Mouse (Mus musculus) heart, postnatal 10 days (tissue): ENCODE results near the gene Ptbp1. TPM values are rescaled to one million over a fixed set of nuclear protein-coding genes. Genes with fewer than 3 reads are reported as not detected.

Experiments
- DNase-seq, 2 experiments: peaks; one replicate each; pipeline ENCODE4 v3.0.0; 2021
- intact Hi-C: fragments of 180-260 bp; cut with DNase I; formaldehyde crosslinking; loops from one replicate; pipeline ENCODE4 v1.15.1; 2025
- microRNA-seq, 2 experiments: library from miRNA; unstranded; fragments of <30 nt; microRNA quantifications; one replicate each; pipeline ENCODE4 v1.2.0; 2022
- total RNA-seq, 2 experiments: library from RNA; stranded (reverse); gene quantifications; 2 replicates each; pipeline ENCODE4 v1.2.3; 2021

Ptbp1 gene
- total RNA-seq, 2 experiments from 2014 or later: 144 to 145 TPM

DNA sequence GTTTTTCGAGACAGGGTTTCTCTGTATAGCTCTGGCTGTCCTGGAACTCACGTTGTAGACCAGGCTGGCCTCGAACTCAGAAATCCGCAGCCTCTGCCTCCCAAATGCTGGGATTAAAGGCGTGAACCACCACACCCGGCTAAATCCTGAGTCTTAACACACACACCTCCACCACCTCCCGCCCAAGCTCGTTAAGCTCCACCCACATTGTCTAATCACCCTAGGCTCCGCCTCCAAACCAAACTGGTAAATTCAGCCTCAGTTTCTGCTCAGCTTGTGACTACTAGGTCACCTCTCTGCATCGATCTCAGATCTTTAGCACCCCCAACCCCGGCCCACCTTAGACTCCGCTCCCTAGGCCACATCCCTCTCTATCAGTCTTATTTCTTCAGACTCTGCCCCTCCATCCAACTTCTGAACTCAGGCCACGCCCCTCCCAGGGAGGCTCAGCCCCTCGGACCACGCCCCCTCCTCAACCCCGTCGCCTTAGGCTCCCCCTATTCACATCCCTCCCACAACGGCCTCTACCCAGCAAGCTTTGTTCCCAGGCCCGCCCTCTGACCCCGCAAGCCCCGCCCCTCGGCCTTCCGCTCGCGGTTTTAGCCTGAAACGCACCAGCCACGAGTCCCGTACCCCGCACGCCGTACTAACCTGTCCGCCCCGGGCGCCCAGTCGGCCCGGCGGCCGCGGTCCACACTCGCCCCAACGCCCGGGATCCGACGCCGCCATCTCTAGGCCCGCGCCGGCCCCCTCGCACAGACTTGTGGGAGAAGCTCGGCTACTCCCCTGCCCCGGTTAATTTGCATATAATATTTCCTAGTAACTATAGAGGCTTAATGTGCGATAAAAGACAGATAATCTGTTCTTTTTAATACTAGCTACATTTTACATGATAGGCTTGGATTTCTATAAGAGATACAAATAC is 54.2 kb downstream of the Ptbp1 start, which contains the start of gene Med16:
Gene Med16 (minus strand): TSS at position 757 of the 925 bp plus-strand sequence.
- DNase-seq: peak; percentile 96
- intact Hi-C loops: no loop called here

GRCm38 (mm10) chr10:79909092-79909922 is 55.1 kb downstream of the Ptbp1 start:
- DNase-seq: peak; percentile 51 to 54
- intact Hi-C loops: no loop called here

- DNase-seq: no peak
- intact Hi-C loops: no loop called here
Observed at GRCm38 (mm10) chr10:79910556-79910955, 56.3 kb downstream of the Ptbp1 start, which contains the start of gene Gm26602. Gene Gm26602 (plus strand): TSS chr10:79910856.

DNA sequence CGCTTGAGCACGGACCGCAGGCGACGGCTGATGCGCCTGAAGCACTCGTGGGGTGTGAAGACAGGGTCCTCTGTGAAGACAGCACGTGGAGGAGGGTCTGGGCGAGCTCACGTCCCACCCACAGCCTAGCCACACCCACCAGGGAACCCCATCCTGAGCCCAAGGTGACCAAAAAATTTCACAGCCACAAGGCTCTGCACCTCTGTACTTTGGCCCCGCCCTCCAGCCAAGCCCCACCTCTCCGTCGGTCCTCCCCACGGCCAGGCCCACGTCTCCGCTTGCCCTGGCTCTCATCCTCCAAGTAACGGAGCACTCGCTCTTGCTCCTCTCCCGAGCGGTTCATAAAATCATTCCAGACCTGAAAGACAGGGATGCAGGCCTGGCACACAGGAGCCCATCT is 58.2 kb downstream of the Ptbp1 start:
- intact Hi-C loops: no loop called here
- DNase-seq: no peak

Small RNA genes lying within 50 kb of the gene (microRNA-seq; reads per million reads assigned to microRNA genes)
- gene Mir6910: 0 reads per million in 2 experiments

Other genes with a start within 250 kb of the Ptbp1 start
- gene C2cd4c, start 240.4 kb upstream of the Ptbp1 start, total RNA-seq: not detected
- 1 to 10 TPM; 4.5 to 4.8 TPM for gene Shc2, start 216.5 kb upstream of the Ptbp1 start, total RNA-seq
- gene Odf3l2, start 208.7 kb upstream of the Ptbp1 start, total RNA-seq: not detected
- under 1 TPM; 0.24 to 0.60 TPM for gene Madcam1, start 189.9 kb upstream of the Ptbp1 start, total RNA-seq
- gene Tpgs1, start 185.1 kb upstream of the Ptbp1 start, total RNA-seq: 10 to 100 TPM; 24.3 to 24.4 TPM
- gene Cdc34, start 172.2 kb upstream of the Ptbp1 start, total RNA-seq: 100 to 1,000 TPM; 152 to 159 TPM
- 1 to 10 TPM; 3.8 to 4.3 TPM for gene Gzmm, start 165.4 kb upstream of the Ptbp1 start, total RNA-seq
- 1,000 to 10,000 TPM; 1,161 to 1,276 TPM for gene Bsg, start 149.9 kb upstream of the Ptbp1 start, total RNA-seq
- 10 to 100 TPM; 22.6 to 27.6 TPM for gene Hcn2, start 137.8 kb upstream of the Ptbp1 start, total RNA-seq
- gene Polrmt, start 107.8 kb upstream of the Ptbp1 start, total RNA-seq: 10 to 100 TPM; 36.3 to 54.4 TPM
- not detected for gene Fgf22, start 99.4 kb upstream of the Ptbp1 start, total RNA-seq
- 10 to 100 TPM; 31.8 to 34.4 TPM for gene Rnf126, start 87.5 kb upstream of the Ptbp1 start, total RNA-seq
- 1 to 10 TPM; 5.8 to 7.4 TPM for gene Fstl3, start 77.2 kb upstream of the Ptbp1 start, total RNA-seq
- not detected for gene Prss57, start 63.5 kb upstream of the Ptbp1 start, total RNA-seq
- 100 to 1,000 TPM in 1 of 2 experiments, 10 to 100 TPM in 1; 90.8 to 103 TPM for gene Palm, start 60.9 kb upstream of the Ptbp1 start, total RNA-seq
- under 1 TPM; 0.22 to 0.30 TPM for gene Misp, start 33.4 kb upstream of the Ptbp1 start, total RNA-seq
- gene Prtn3, start 20.0 kb downstream of the Ptbp1 start, total RNA-seq: under 1 TPM in 1 of 2 experiments, not detected in 1; 0.55 TPM
- under 1 TPM; 0.53 to 0.89 TPM for gene Plppr3, start 20.2 kb downstream of the Ptbp1 start, total RNA-seq
- not detected for gene Elane, start 31.8 kb downstream of the Ptbp1 start, total RNA-seq
- gene Cfd, start 36.4 kb downstream of the Ptbp1 start, total RNA-seq: 10 to 100 TPM in 1 of 2 experiments, 1 to 10 TPM in 1; 3.2 to 12.0 TPM
- 10 to 100 TPM; 59.5 to 60.0 TPM for gene Med16, start 54.5 kb downstream of the Ptbp1 start, total RNA-seq
- gene Gm26602, start 56.4 kb downstream of the Ptbp1 start, total RNA-seq: not detected
- gene Kiss1r, start 62.5 kb downstream of the Ptbp1 start, total RNA-seq: under 1 TPM; 0.17 to 0.22 TPM
- 10 to 100 TPM; 93.4 to 94.9 TPM for gene R3hdm4, start 66.8 kb downstream of the Ptbp1 start, total RNA-seq
- 1 to 10 TPM; 3.1 to 3.2 TPM for gene Arid3a, start 72.6 kb downstream of the Ptbp1 start, total RNA-seq
- gene Wdr18, start 105.7 kb downstream of the Ptbp1 start, total RNA-seq: 10 to 100 TPM; 22.7 to 23.4 TPM
- gene Grin3b, start 116.3 kb downstream of the Ptbp1 start, total RNA-seq: not detected
- gene Tmem259, start 129.9 kb downstream of the Ptbp1 start, total RNA-seq: 100 to 1,000 TPM; 126 to 132 TPM
- 10 to 100 TPM; 60.3 to 65.6 TPM for gene Cnn2, start 134.2 kb downstream of the Ptbp1 start, total RNA-seq
- 1 to 10 TPM; 7.8 to 8.2 TPM for gene Abca7, start 142.1 kb downstream of the Ptbp1 start, total RNA-seq
- gene Arhgap45, start 162.2 kb downstream of the Ptbp1 start, total RNA-seq: 1 to 10 TPM; 5.0 to 6.1 TPM
- 10 to 100 TPM; 79.0 to 79.1 TPM for gene Polr2e, start 185.4 kb downstream of the Ptbp1 start, total RNA-seq
- gene Gpx4, start 192.7 kb downstream of the Ptbp1 start, total RNA-seq: 100 to 1,000 TPM; 551 to 562 TPM